Mouse (Mus musculus) natural killer cell, adult 2 months (primary cell): ENCODE results near the gene Slc2a3.
A peak's percentile ranks its signal among the peaks of the same experiment; 100 is the strongest.

Source experiments
- DNase-seq, 2 experiments: peaks; one replicate each; pipeline ENCODE4 v3.0.0; 2022; ENCODE audit warnings: low spot score in 2 of 2

The Slc2a3 gene

DNA sequence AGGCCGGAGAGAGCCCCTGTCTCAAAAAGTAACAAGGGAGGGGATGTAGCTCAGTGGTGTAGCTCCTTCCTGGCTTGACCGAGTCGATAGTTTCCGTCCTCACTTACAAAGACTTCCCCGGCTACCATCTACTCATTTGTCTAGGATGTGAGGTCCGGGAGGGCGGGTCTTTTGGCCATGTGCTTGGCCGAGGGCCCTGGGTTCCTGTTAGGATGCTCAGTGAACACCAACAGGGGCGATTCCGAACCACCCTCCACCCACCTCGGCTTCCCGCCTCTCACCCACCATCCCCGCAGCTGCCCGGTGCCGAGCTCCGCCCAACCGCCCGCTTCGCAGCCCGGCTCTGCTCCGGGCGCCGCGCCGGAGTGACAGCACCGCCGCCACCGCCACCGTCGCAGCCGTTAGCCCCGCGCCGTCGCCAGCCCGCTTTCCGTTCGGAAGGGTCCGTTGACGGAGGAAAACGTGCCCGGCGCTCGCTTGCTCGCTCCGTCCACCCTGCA is at the start of gene Slc2a3:
Slc2a3 (minus strand) TSS at position 340 of the 500 bp plus-strand sequence.
- peak in 1 of 2 experiments; percentile 34 for DNase-seq

GRCm38 (mm10) chr6:122843759-122844158 is 42.3 kb upstream of the Slc2a3 start:
- no peak for DNase-seq

DNA sequence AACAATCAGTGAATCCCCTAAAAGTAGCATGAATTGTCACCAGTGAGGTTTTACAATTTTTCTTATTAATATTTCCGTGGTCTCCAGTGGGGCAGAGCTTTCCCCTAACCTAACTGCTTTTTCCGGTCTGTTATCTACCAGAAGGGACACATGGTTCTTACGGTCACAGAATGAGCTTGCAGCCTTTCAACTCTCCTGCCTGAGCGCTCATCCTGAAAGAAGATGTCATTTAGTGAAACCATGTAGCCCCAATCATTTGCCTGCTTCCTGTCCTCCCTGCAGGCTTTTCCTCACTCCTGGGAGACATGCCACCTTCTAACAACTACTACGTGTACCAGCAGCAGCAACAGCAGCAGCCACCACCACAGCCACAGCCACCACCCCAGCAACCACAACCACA is 36.1 kb upstream of the Slc2a3 start:
- DNase-seq = no peak

DNA sequence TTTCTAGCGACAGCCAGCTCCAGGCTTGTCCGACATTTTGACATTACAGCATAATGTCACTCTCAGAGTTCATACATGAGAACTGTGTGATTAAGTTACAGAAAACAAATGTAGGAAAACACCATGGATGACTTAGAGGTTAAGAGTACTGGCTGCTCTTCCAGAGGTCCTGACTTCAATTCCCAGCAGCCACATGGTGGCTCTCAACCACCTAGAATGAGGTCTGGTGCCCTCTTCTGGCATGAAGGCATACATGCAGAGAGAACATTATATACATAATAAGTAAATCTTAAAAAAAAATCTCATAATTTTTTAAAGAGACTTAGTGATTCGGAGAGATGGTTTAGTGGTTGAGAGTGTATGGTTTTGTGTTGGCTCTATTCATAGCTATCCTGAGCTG is 35.5 kb upstream of the Slc2a3 start:
- no peak for DNase-seq

DNA sequence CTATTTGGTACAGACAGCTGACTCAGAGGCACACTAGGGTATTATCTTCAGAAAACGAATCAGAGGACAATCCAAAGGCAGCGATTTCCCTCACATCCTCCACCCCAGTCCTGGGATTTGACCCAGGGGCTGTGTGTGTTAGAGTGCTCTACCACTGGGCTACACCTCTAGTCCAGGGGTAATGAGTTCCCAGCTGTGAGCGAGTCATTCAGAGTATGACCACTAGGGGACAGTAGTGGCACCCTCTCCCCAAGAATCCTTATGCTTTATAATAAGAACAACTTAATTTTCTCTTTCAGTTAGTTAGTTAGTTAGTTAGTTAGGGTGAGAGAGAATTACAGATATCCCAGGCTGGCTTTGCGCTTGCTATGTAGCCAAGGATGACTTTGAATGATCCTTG is 32.9 kb upstream of the Slc2a3 start:
- peak; percentile 52 to 69 for DNase-seq

DNA sequence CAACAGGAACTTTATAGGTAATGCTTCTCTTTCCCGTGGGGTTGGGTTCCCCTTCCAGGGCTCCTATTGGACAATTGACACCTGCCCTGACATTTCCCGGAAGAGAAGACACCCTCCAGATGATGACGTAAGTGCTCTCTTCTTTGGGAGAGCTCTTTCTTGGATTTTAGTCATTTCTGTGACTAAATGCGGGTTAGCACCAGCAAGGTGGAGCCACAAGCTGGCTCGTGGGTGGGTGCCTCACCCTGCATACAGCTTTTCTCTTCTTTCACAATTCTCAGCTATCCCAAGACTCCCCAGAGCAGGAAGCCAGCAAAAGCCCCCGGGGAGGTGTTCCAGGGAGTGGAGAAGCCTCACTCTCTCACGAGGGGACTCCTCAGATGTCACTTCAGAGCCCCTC is 31.4 kb upstream of the Slc2a3 start:
- DNase-seq = no peak

- peak in 1 of 2 experiments; percentile 50 for DNase-seq
Observed at GRCm38 (mm10) chr6:122828086-122828485, 26.6 kb upstream of the Slc2a3 start.

- peak; percentile 72 to 80 for DNase-seq
Observed at GRCm38 (mm10) chr6:122825923-122826742, 24.7 kb upstream of the Slc2a3 start.

- DNase-seq = no peak
Observed at GRCm38 (mm10) chr6:122825166-122825565, 23.7 kb upstream of the Slc2a3 start.

DNA sequence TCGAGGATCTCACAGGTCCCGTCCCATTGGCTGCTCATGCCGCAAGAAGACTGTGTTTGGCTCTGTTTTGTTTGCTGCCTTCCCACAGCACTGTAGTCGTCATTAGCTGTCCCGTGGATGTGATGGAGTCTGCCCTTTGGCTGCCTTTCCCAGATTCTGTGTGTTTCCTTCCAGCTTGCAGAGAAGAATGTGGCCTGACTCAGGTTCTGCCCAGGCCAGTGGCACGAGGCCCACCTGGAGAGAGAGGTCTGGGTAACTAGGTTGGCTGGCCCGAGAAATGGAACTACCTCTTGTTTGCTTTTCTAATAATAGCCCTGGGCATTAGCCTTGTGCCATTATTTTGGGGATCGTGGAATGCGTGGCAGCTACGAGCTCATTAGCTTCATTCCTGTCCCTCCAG is 22.6 kb upstream of the Slc2a3 start:
- DNase-seq = no peak

DNA sequence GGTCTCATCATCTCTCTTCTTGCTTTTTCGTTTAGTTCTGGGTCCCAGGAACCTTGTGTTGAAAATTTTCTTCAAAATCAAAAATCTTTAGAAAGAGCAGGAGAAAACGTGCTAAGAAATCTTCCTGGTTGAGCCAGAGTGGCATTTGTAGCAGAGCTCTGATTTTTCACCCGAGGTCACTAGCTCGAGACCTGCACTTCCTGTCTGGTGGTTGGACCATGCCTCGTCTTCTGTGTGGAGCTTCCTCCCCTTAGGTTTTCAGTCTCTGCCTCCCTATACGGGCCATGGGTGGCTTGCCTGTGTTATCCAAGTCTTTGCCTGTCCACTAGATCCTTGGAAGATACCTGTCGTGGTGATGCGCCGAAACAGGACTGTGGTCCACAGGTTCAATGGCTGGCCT is 20.4 kb upstream of the Slc2a3 start:
- peak in 1 of 2 experiments; percentile 21 for DNase-seq

DNA sequence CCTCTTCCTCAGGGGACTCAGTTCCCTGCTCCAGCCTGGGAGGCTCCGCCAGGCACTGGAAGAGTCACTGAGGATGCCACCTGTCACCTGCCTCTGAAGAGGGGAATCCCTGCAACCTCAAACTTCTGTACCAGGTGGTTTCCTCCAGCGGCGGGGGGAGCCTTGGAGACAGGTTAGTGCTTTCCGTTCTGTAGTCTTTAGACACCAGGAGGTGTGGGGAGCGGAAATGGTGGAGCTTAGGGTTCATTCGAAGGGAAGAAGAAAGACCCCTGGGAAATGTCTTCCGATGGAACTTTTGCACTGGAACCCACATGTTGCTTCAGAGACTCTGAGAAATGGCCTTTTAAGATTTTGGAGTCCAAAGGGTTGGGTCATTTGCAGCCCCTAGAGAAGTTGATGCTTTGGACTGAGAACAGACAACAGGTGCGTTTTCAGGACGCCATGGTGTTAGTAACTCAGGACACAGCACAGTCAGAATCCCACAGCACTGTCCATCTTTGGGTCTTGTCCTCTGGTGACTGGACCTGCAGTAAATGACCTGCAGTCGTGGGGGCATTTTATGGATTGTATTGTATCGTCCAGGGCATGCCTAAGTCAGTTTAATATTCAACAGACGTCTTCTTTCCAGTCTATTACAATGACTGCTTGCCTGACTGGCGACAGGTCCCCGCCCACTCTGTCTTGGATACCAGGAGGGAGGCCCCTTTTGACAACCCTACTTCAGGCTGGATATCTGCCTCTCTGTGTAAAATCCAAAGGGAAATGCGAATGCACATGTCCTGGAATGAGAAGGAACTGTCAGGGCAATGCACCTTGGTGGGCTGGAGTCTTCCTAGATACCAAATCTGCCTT is 19.6 kb upstream of the Slc2a3 start:
- peak; percentile 45 to 72 for DNase-seq

DNA sequence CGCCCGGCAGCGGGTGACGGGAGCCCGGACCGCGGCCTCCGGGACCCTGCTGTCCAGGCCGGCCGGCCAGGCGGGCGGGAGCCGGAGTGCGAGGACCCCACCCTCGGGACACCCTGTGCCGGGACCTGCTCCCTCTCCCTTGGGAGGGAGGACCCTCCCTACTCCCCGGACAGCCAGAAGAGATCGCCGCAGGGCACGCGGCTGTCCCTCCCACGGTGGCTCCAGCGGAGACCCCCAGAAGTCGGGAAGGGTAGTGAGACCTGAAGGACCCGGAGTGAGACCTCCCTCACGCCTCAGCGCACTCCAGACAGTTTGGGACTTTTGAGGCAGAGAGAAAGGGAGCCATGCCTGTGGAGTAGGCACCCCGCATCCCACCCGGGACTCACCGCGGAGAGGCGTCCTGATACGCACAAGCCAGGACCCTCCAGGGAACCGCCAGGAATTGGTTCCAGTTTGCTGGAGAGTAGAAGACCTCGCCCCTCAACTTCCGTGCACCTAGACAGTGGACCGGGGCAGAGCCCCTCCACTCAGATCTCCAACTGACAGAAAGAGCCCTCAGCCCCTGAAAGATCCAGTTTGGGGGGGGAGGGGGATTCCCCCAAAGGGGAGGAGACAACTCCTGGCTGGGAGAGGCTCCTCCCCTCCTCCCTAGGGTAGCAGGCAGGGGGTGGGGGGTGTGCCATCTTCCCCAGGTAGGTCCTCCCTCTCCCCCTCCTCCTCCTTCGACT is 18.8 kb upstream of the Slc2a3 start:
- DNase-seq = peak in 1 of 2 experiments; percentile 10

DNA sequence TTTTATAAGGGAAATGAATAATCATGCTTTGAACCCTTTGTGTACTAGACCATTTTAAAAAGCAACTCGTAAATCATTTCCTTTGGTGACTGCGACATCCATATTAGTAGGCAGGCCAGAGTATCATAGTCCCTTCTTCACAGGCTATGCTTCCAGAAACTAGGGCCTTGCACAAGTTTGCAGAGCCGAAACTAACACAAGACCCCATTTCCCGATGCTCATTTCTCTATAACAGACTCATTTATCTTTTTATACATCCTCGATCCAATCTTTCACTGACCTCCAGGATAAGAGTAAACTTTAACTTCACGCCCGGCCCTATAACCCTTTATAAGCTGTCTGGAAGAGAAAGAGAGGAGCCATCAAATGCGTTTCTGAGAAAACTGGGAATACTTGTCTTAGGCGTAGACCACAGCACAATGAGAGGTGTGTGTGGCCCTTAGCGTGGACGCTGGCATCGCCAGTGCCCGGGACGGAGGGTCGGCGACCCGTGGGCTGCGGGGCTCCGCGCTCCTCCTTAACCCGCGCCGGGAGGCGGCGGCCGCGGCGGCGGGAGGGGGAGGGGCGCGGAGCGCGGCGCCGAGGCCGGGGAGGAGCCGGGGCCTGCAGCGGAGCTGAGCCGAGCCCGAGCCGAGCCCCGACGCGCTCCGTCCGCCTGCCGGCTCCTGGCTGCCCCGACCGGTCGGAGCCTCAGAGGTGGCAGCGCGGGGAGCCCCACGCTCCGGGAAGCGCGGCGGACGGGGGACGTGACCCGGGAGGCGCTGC is 18.0 kb upstream of the Slc2a3 start, which contains the start of gene Foxj2:
Foxj2 (plus strand) TSS at position 609 of the 765 bp plus-strand sequence.
- DNase-seq = peak in 1 of 2 experiments; percentile 52

- no peak for DNase-seq
Observed at GRCm38 (mm10) chr6:122813640-122814039, 12.2 kb upstream of the Slc2a3 start.

GRCm38 (mm10) chr6:122812716-122813115 is 11.3 kb upstream of the Slc2a3 start:
- DNase-seq = no peak

- DNase-seq = peak; percentile 65 to 71
Observed at GRCm38 (mm10) chr6:122811771-122812600, 10.5 kb upstream of the Slc2a3 start.

DNA sequence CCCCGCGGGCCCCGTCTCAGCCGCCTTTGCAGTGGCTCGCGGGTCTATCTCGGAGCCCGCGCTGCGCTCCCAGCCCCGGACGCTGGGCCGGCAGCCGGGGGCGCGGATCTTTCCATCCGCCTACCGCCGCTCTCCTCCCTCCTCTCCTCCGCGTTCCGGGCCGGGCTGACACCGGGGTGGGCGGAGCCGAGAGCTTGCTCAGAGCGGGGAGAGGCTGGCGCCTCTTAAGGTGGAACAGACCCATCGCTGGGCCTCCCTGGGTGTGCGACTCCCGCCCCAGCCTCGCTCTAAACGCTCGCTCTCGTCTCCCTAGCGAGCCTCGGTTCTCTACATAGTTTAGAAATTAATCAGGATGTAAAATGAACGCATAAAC is 9.8 kb upstream of the Slc2a3 start:
- peak; percentile 93 for DNase-seq

DNA sequence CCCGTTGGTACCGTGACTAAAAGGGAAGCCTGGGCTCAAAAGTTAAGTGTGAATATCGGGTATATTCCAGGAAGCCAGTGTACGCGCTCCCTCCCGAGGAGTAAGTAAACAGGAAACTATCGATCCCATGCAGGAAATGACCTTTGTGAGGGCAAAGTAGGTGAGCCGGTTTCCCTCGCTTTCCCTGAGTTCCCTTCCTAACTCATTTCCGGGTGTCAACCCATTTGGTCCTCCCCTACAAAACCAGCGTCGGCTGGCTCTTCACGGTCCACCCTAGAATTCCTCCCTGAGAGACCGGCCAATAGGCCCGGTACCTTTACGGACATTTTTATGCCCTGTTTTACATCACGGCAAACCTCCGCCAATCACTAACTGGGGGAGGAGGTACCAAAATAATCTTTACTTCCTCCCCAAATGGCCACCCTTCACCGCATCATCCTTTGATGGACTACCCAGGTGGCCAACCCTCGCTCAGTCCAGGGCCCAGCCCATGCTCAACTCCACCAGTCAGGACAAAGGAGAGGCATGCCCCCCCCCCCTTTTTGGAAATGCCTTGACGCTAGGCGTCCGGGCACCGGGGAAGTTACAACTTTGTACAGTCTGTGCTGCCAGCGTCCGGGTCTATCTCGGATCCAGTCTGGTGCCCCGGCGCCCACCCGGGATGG is 9.3 kb upstream of the Slc2a3 start:
- peak; percentile 97 for DNase-seq
